38 mouse cellular contexts compared by ENCODE assay signal in the genomic region with DNA sequence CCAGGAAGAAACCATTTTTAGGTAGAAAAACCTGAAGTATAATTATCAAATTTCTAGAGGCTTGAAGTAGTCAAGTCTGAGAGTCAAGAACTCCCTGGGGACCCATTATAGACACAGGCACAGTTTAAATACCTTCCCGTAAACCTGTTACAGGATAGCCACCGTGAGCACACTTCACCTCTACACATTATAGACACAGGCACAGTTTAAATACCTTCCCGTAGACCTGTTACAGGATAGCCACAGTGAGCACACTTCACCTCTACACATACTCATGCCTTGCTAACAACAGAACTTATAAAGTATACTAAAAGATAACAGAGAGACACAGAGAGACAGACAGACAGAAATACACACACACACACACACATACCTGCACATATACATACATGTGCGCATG. TPM values are rescaled to one million over a fixed set of nuclear protein-coding genes. Genes with fewer than 3 reads are reported as not detected.
"Had no signal": no experiment of that assay in that cellular context is flagged by ENCODE, and none has a peak within 500 bp of the region (broad histone marks: within the 10 kb centered on the region; RNA-seq: fewer than 3 reads in every experiment).

No protein-coding gene starts in this region.

- H3K9ac ChIP-seq: heart, embryonic 12.5 days; heart, embryonic 13.5 days; heart, embryonic 15.5 days; hindbrain, embryonic 12.5 days; hindbrain, embryonic 13.5 days; hindbrain, embryonic 14.5 days; hindbrain, embryonic 15.5 days; intestine, embryonic 15.5 days; kidney, embryonic 15.5 days had no signal

- H3K4me3 ChIP-seq: heart, adult 2 months; heart, embryonic 10.5 days; heart, embryonic 12.5 days; heart, embryonic 13.5 days; heart, embryonic 15.5 days; hindbrain, embryonic 10.5 days; hindbrain, embryonic 12.5 days; hindbrain, embryonic 13.5 days; hindbrain, embryonic 15.5 days; intestine, embryonic 15.5 days; kidney, embryonic 15.5 days; layer of hippocampus, adult 2 months had no signal

- H3K27ac ChIP-seq: heart, adult 2 months; heart, embryonic 10.5 days; heart, embryonic 13.5 days; heart, embryonic 15.5 days; hindbrain, embryonic 10.5 days; hindbrain, embryonic 12.5 days; hindbrain, embryonic 13.5 days; hindbrain, embryonic 14.5 days; hindbrain, embryonic 15.5 days; hindbrain, postnatal 0 days; intestine, embryonic 15.5 days; kidney, embryonic 15.5 days; kidney, postnatal 0 days; layer of hippocampus, adult 2 months had no signal

- H3K4me1 ChIP-seq: heart, embryonic 10.5 days; heart, embryonic 15.5 days had no signal

- ATAC-seq: hindbrain, embryonic 16.5 days; hindbrain, postnatal 0 days; inflammation-experienced regulatory T-cells, adult 6 months; intestine, embryonic 15.5 days; intestine, embryonic 16.5 days; intestine, postnatal 0 days had no signal

- H3K9me3 ChIP-seq: heart, embryonic 10.5 days; heart, embryonic 12.5 days; heart, embryonic 13.5 days; heart, embryonic 15.5 days; hindbrain, embryonic 10.5 days; hindbrain, embryonic 12.5 days; hindbrain, embryonic 13.5 days; hindbrain, embryonic 15.5 days; intestine, embryonic 15.5 days; kidney, embryonic 15.5 days had no signal

- H3K36me3 ChIP-seq: heart, embryonic 10.5 days; heart, embryonic 12.5 days; heart, embryonic 13.5 days; heart, embryonic 15.5 days; hindbrain, embryonic 10.5 days; hindbrain, embryonic 12.5 days; hindbrain, embryonic 13.5 days; hindbrain, embryonic 15.5 days; intestine, embryonic 15.5 days; kidney, embryonic 15.5 days had no signal

- DNase-seq: heart, adult 18-20 months; heart, adult 2 months; heart, postnatal 10 days; heart, postnatal 14 days; heart, postnatal 36 days; heart, postnatal 4 days; kidney, adult 11 months; kidney, adult 18-20 months; kidney, adult 2 months; kidney, adult 8-10 months; kidney, adult 9 months; kidney, postnatal 10 days; kidney, postnatal 14 days; kidney, postnatal 25 days; kidney, postnatal 36 days; kidney, postnatal 4 days; layer of hippocampus, adult 9-11 months had no signal

- H3K27me3 ChIP-seq: heart, embryonic 15.5 days; hindbrain, embryonic 13.5 days; hindbrain, embryonic 15.5 days; intestine, embryonic 15.5 days; kidney, embryonic 15.5 days had no signal

- H3K4me2 ChIP-seq: heart, embryonic 11.5 days; heart, embryonic 12.5 days; heart, embryonic 13.5 days; heart, embryonic 15.5 days; hindbrain, embryonic 12.5 days; hindbrain, embryonic 13.5 days; hindbrain, embryonic 14.5 days; hindbrain, embryonic 15.5 days; intestine, embryonic 15.5 days; kidney, embryonic 15.5 days had no signal

RNA-seq across cellular contexts. Expression of a gene that starts 24.5 kb away (rescaled TPM):
- polyA plus RNA-seq: heart, adult 2 months; heart, embryonic 14.5 days; hindbrain, embryonic 10.5 days; hindbrain, embryonic 11.5 days; hindbrain, embryonic 12.5 days; hindbrain, embryonic 13.5 days; inflammation-experienced regulatory T-cells, adult 6 months had no signal
